Mouse (Mus musculus): ENCODE measurements around the gene Traf5. TPM values are rescaled to one million over a fixed set of nuclear protein-coding genes. Genes with fewer than 3 reads are reported as not detected.

Gene Traf5
- polyA plus RNA-seq, 1 experiment from 2014 or later = 20.0 TPM

- H3K9me3 ChIP-seq (replicated peaks) = no peaks in the 10 kb centered on the region
- H3K36me3 ChIP-seq = no peaks in the 10 kb centered on the region
- WGBS = 22% methylated on average over 6 of the region's 6 CpGs
- H3K9ac ChIP-seq = no peak overlapping the region
- ATAC-seq (replicated peaks; ENCODE audit: low FRiP score) = peak; percentile 70
- H3K27me3 ChIP-seq = no peaks in the 10 kb centered on the region
- H3K4me3 ChIP-seq (replicated peaks) = no peak overlapping the region
- H3K4me1 ChIP-seq = peaks cover 18% of the 10 kb centered on the region
- H3K27ac ChIP-seq = peak overlapping the region; percentile 14; the same call in 1 of the 2 replicates
- H3K4me2 ChIP-seq = no peak overlapping the region
Measured at GRCm38 (mm10) chr1:191981426-191982102, 110.8 kb downstream of the Traf5 start.

GRCm38 (mm10) chr1:191977187-191977586 lies 115.2 kb downstream of the Traf5 start, which contains the start of gene Rd3:
Rd3 (plus strand) TSS chr1:191977370.
- H3K9me3 ChIP-seq (replicated peaks) = no peaks in the 10 kb centered on the region
- H3K27me3 ChIP-seq = no peaks in the 10 kb centered on the region
- H3K36me3 ChIP-seq = no peaks in the 10 kb centered on the region
- H3K4me2 ChIP-seq = no peak within 1 kb of the TSS
- H3K27ac ChIP-seq = no peak within 1 kb of the TSS
- H3K9ac ChIP-seq = no peak within 1 kb of the TSS
- WGBS = 42% methylated on average over 5 of the region's 5 CpGs
- peaks cover 33% of the 10 kb centered on the region for H3K4me1 ChIP-seq
- ATAC-seq (replicated peaks; ENCODE audit: low FRiP score) = no peak
- no peak within 1 kb of the TSS for H3K4me3 ChIP-seq (replicated peaks)

DNA sequence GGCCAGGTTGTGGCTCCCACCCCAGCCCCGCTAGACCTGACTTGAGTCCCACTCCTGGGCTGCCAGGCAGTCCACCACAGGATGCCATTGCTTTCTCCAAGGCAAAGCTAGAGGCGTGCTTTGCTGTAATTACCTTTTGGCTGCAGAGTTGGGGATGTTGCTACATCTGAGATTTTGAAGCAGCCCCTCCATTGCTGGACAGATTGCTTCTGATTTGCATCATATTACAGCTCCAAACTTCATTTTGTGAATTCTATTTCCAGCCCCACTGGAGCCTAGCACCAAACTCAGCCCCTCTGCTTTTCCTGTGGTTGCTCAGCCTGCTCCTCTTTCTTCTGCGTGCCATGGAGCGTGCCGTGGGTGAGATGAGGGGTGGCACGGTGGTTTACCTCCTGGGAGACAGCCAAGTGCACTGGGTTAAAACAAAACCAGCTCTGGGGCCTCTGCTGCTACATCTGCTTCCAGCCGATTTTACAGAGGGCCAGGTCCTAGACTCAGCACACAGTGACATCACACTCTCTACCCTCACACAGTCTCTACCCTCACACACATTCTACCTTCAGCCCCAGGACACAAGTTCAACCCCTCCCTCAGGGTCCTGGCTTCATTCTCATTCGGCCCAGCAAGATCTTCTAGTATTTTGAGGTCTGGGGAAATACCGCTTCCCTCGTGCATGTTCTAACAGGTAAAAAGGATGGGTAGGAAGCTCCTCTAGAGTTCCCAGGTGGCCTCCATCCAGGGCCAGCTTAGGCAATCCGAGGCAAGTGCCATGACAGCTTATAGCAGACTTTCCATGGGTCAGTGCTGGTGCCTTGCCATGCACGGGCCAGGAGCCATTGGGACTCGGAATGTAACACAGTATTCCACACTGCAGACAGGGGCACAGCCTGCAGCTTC lies 117.6 kb downstream of the Traf5 start:
- H3K9me3 ChIP-seq (replicated peaks) = no peaks in the 10 kb centered on the region
- ATAC-seq (replicated peaks; ENCODE audit: low FRiP score) = peak; percentile 79
- peak overlapping the region; percentile 46; the same call in 1 of the 2 replicates for H3K27ac ChIP-seq
- peaks cover 22% of the 10 kb centered on the region for H3K4me1 ChIP-seq
- H3K9ac ChIP-seq = no peak overlapping the region
- no peak overlapping the region for H3K4me2 ChIP-seq
- WGBS = 51% methylated on average over 13 of the region's 13 CpGs
- no peak overlapping the region for H3K4me3 ChIP-seq (replicated peaks)
- no peaks in the 10 kb centered on the region for H3K27me3 ChIP-seq
- H3K36me3 ChIP-seq = no peaks in the 10 kb centered on the region

GRCm38 (mm10) chr1:191969939-191970338 lies 122.4 kb downstream of the Traf5 start:
- Histone ChIP-seq H3K4me3 (replicated peaks) (no peak overlapping the region), H3K36me3 (no peaks in the 10 kb centered on the region), H3K27ac (no peak overlapping the region), H3K4me1 (peaks cover 9% of the 10 kb centered on the region), H3K4me2 (no peak overlapping the region), H3K9me3 (replicated peaks) (no peaks in the 10 kb centered on the region), H3K9ac (no peak overlapping the region), H3K27me3 (no peaks in the 10 kb centered on the region)
- 62% methylated on average over 5 of the region's 5 CpGs for WGBS
- no peak for ATAC-seq (replicated peaks; ENCODE audit: low FRiP score)

DNA sequence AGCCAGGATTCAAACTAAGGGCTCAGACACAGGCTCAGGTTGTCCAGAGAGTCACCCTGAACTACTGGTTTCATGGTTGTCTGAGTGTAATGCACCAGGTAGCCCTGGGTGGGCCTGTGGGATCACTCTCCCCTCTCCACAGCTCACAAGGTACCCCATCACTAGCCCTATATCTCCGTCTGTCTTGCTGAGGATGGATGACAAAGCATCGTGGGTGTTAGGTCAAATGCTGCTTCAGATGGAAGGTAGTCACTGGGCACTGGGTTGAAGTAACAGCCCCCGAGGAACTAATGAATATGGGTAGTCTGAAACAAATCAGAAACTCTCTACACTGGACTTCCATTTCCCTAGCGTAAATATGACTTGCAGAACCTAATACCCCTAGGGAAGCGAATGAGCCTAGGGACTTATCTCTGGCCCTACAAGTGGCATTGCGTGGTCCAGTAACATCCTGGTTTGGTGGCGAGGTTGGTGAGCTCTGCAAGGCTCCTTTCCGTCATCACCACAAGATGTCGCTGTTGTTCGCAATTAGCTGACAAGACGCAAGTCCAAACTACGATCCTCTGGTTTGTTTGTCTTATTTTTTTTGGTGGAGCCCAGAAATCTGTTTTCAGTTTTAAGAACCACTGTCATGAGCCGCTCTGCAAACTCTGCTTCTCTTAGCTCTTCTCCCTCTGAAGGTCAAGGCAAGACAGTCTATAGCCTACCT lies 127.4 kb downstream of the Traf5 start:
- Histone ChIP-seq H3K27ac (peak overlapping the region; percentile 77), H3K4me1 (peaks cover 12% of the 10 kb centered on the region), H3K9ac (no peak overlapping the region), H3K27me3 (no peaks in the 10 kb centered on the region; the same call in 1 of the 2 replicates), H3K36me3 (no peaks in the 10 kb centered on the region), H3K4me3 (replicated peaks) (no peak overlapping the region), H3K9me3 (replicated peaks) (no peaks in the 10 kb centered on the region), H3K4me2 (peak overlapping the region; percentile 21; the same call in 1 of the 2 replicates)
- ATAC-seq (replicated peaks; ENCODE audit: low FRiP score) = peak; percentile 44
- WGBS = 15% methylated on average over 13 of the region's 13 CpGs

DNA sequence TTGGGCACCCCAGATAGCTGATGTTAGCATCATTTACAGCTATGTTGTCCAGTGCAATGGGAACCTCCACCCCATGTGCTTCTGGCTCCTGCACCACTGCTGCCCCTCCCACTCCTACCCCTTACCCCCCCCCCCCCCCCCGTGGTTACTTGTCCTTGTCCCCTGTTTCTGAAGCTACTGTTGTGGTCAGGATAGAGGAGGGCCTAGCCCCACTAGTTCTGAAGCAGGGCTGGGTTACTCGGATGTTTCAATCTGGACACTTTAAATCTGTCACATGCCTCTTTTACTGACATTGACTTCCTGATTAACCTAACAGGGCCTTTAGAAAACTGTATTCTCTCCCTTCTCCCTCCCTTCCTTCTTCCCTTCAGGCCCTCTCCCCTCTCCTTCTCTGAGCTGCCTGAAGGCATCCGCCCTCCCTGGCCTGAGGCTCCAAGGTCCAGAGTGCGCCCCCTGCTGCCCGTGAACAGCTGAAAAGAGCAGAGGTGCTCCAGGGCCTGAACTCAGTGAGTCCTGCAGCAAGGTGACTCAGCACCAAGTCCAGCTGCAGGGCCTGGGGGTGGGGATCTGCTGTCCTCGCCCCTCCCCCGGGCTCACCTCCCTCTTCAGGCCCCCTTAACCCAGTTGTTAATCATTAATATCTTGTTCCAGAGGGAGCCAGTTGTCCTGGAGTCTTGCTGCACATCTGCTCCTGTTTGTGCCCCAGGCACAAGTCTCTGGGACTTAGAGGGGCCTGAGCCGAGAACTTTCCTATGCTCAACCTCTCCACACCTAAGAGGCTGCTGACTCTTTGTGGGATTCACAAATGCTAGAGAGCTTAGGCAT lies 128.2 kb downstream of the Traf5 start:
- peaks cover 12% of the 10 kb centered on the region for H3K4me1 ChIP-seq
- no peak overlapping the region for H3K9ac ChIP-seq
- H3K27ac ChIP-seq = peak overlapping the region; percentile 77
- H3K4me3 ChIP-seq (replicated peaks) = no peak overlapping the region
- no peak overlapping the region for H3K4me2 ChIP-seq
- no peaks in the 10 kb centered on the region for H3K9me3 ChIP-seq (replicated peaks)
- peak; percentile 93 for ATAC-seq (replicated peaks; ENCODE audit: low FRiP score)
- no peaks in the 10 kb centered on the region for H3K36me3 ChIP-seq
- no peaks in the 10 kb centered on the region; the same call in 1 of the 2 replicates for H3K27me3 ChIP-seq
- 20% methylated on average over 8 of the region's 8 CpGs for WGBS

DNA sequence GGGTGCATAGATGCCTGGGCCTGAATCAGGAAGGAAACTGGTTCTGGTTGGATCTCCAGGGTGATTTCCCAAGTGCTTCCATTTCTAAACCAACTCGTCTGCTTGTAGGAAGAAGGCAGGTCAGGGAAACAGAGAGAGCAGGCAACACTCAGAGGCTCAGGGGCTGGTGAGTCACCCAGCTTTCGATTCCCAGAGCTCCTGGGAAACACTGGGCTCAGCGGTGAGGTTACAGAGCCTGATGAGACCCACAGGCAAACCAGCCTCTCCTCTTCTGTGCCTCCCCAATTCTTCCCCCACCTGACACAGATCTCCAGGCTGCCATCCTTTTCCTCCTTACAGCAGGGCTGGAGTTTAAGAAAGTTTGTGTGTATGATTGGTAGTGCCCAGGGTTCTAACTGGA lies 128.9 kb downstream of the Traf5 start:
- Histone ChIP-seq H3K27me3 (no peaks in the 10 kb centered on the region; the same call in 1 of the 2 replicates), H3K27ac (no peak overlapping the region), H3K9ac (no peak overlapping the region), H3K36me3 (no peaks in the 10 kb centered on the region), H3K4me1 (peaks cover 12% of the 10 kb centered on the region), H3K4me3 (replicated peaks) (no peak overlapping the region), H3K4me2 (no peak overlapping the region), H3K9me3 (replicated peaks) (no peaks in the 10 kb centered on the region)
- no peak for ATAC-seq (replicated peaks; ENCODE audit: low FRiP score)
- 71% methylated on average over 3 of the region's 3 CpGs for WGBS

GRCm38 (mm10) chr1:191960946-191961345 lies 131.4 kb downstream of the Traf5 start:
- ATAC-seq (replicated peaks; ENCODE audit: low FRiP score) = no peak

DNA sequence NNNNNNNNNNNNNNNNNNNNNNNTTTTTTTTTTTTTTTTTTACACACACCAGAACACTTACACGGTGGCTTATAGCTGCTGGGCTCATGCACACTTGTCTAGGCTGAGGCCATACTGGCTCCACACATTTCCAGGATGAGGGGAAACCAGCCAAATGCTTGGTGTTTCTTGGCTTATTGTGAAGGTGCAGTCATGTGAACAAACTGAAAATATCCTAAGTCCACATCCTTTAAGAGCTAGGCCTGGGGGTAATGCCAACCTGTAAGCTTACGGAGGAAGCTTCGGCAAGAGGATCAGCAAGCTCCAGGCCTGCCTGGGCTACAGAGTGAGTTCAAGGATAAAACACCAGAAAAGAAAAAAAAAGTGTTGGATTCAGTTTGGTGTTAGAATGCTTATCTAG lies 135.0 kb downstream of the Traf5 start:
- H3K4me2 ChIP-seq = no peak overlapping the region
- no peak for ATAC-seq (replicated peaks; ENCODE audit: low FRiP score)
- no peak overlapping the region for H3K9ac ChIP-seq
- peaks cover 10% of the 10 kb centered on the region for H3K4me1 ChIP-seq
- H3K9me3 ChIP-seq (replicated peaks) = no peaks in the 10 kb centered on the region
- no peak overlapping the region for H3K4me3 ChIP-seq (replicated peaks)
- WGBS = 72% methylated on average over 3 of the region's 3 CpGs
- H3K27ac ChIP-seq = peak overlapping the region; percentile 79
- no peaks in the 10 kb centered on the region; the same call in 1 of the 2 replicates for H3K27me3 ChIP-seq
- no peaks in the 10 kb centered on the region for H3K36me3 ChIP-seq

More at GRCm38 (mm10) chr1:191960946-191961345, 131.4 kb downstream of the Traf5 start:
- 53% methylated on average over 2 of the region's 2 CpGs for WGBS
- no peak overlapping the region for H3K4me2 ChIP-seq
- H3K4me1 ChIP-seq = peaks cover 21% of the 10 kb centered on the region
- no peaks in the 10 kb centered on the region for H3K36me3 ChIP-seq
- H3K9me3 ChIP-seq (replicated peaks) = no peaks in the 10 kb centered on the region
- H3K9ac ChIP-seq = no peak overlapping the region
- H3K27me3 ChIP-seq = no peaks in the 10 kb centered on the region; the same call in 1 of the 2 replicates
- H3K27ac ChIP-seq = no peak overlapping the region
- H3K4me3 ChIP-seq (replicated peaks) = no peak overlapping the region

DNA sequence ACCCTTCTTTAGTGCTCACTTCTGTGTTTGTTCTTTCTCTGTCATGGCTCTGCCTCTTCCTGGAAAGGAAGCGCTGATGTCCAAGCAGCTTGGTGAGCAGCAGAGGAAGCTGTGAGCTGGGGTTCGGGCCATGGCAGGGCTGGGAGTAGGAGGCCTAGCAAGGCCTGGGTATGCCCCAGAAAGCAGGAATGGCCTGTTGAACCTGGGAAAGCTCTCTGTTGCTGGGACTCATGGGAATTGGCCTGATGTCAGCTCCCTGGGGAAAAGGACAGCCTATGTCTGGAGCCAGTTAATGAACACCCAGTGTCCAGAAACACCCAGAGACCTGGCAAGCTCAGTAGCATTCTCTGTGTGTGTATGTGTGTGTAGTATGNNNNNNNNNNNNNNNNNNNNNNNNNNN lies 135.5 kb downstream of the Traf5 start:
- WGBS = 62% methylated on average over 2 of the region's 2 CpGs
- Histone ChIP-seq H3K4me3 (replicated peaks) (no peak overlapping the region), H3K27ac (peak overlapping the region; percentile 79), H3K9ac (no peak overlapping the region), H3K9me3 (replicated peaks) (no peaks in the 10 kb centered on the region), H3K36me3 (no peaks in the 10 kb centered on the region), H3K27me3 (no peaks in the 10 kb centered on the region; the same call in 1 of the 2 replicates), H3K4me2 (peak overlapping the region; percentile 25), H3K4me1 (peaks cover 10% of the 10 kb centered on the region)
- ATAC-seq (replicated peaks; ENCODE audit: low FRiP score) = peak; percentile 61; the same call in 1 of the 2 replicates

- ATAC-seq (replicated peaks; ENCODE audit: low FRiP score) = peak; percentile 52; the same call in 1 of the 2 replicates
- WGBS = 75% methylated on average over 3 of the region's 3 CpGs
- Histone ChIP-seq H3K36me3 (no peaks in the 10 kb centered on the region), H3K4me1 (peaks cover 10% of the 10 kb centered on the region), H3K4me3 (replicated peaks) (no peak overlapping the region), H3K27me3 (no peaks in the 10 kb centered on the region; the same call in 1 of the 2 replicates), H3K4me2 (peak overlapping the region; percentile 25), H3K9me3 (replicated peaks) (no peaks in the 10 kb centered on the region), H3K27ac (peak overlapping the region; percentile 79), H3K9ac (no peak overlapping the region)
Measured at GRCm38 (mm10) chr1:191956261-191956660, 136.1 kb downstream of the Traf5 start.
